Mouse (Mus musculus) erythroblast, embryonic 14.5 days (primary cell): ENCODE measurements around the gene Fkbp10.

Experiments used
- GATA1 ChIP-seq: IDR thresholded peaks from 2 replicates; pipeline ENCODE4 v1.6.1; 2012; ENCODE audit warnings: low read length, inconsistent platforms, mixed read lengths
- TAL1 ChIP-seq: IDR thresholded peaks from 3 replicates; pipeline ENCODE4 v1.6.1; 2012; ENCODE audit warnings: low read length, inconsistent platforms, mixed read lengths

DNA sequence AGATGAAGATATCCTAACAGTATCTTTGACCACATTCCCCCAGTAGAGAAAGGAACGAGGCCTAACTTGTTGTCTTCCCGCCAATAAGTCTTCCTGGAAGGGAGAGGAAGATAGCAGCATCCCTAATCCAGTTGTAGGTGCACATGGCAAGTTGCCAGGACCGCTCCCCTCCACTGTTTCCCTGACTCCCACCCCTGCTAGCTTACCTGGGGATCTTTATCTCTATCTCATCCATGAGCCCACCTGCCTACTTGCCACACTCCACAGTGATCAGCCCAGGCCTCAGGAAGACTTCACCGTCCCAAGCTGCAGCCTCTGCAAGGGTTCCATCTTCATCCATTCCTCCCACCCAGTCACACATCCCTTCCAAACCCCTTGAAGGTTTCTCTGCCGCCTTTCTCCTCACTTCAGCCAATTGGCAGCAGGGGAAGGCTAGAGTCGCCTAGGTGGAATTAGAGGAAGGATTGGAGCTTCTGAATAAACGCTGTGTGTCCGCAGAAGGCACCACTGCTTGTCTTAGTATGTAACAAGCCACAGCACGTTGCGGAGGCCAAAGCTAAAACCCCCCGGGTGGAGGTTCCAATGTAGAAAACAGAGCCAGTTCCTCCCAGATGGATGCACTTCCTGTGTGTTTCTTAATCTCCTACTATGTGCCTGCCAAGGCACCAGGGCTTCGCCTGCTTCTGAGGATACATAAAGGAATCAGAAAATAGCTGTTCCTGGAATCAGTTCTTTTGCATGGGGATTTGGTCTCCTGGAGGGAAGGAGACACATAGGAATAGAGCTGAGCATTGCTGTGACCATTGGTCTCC, 15.6 kb upstream of the Fkbp10 start:
- TF ChIP-seq GATA1 (no peak), TAL1 (no peak)
